Mouse (Mus musculus) heart, adult 2 months (tissue): ENCODE results near the gene Slc16a7. TPM values are rescaled to one million over a fixed set of nuclear protein-coding genes. Genes with fewer than 3 reads are reported as not detected.

Experiments
- DNase-seq, 2 experiments: peaks; one replicate each; pipeline ENCODE4 v3.0.0; 2021
- H3K27ac ChIP-seq: fragments of 200-600 bp; 2 replicates; pipeline ENCODE4 v1.8.1; 2022
- H3K27me3 ChIP-seq: fragments of 200-500 bp; 2 replicates; pipeline ENCODE4 v1.6.1; 2012; ENCODE audit warnings: mild to moderate bottlenecking, low read length, inconsistent platforms, mixed read lengths; ENCODE audit not compliant: control insufficient read depth, insufficient read depth
- H3K36me3 ChIP-seq: fragments of 200-500 bp; 2 replicates; pipeline ENCODE4 v1.6.1; 2012; ENCODE audit warnings: low read length, inconsistent platforms; ENCODE audit not compliant: control insufficient read depth, insufficient read depth
- H3K4me1 ChIP-seq: fragments of 200-500 bp; 2 replicates; pipeline ENCODE4 v1.6.1; 2011; ENCODE audit warnings: low read length; ENCODE audit not compliant: control insufficient read depth, insufficient read depth
- H3K4me3 ChIP-seq: fragments of 200-600 bp; 2 replicates; pipeline ENCODE4 v1.8.1; 2022
- H3K79me2 ChIP-seq: fragments of 200-500 bp; replicated peaks from 2 replicates; pipeline ENCODE4 v1.6.1; 2012; ENCODE audit warnings: mild to moderate bottlenecking, inconsistent platforms, low read length, moderate library complexity, mixed read lengths; ENCODE audit not compliant: control insufficient read depth, insufficient read depth
- H3K9ac ChIP-seq: fragments of 200-500 bp; 2 replicates; pipeline ENCODE4 v1.6.1; 2012; ENCODE audit warnings: low read depth, mild to moderate bottlenecking, control low read depth, inconsistent platforms, low read length, mixed read lengths
- CTCF ChIP-seq: fragments of 200-600 bp; IDR thresholded peaks from 2 replicates; pipeline ENCODE4 v1.8.1; 2022; ENCODE audit warnings: antibody characterized with exemption, mild to moderate bottlenecking, moderate library complexity
- EP300 ChIP-seq: fragments of 200-500 bp; IDR thresholded peaks from 2 replicates; pipeline ENCODE4 v1.6.1; 2011; ENCODE audit warnings: low read depth, low read length, control low read depth; ENCODE audit not compliant: insufficient read depth
- POLR2A ChIP-seq: fragments of 200-500 bp; IDR thresholded peaks from 2 replicates; pipeline ENCODE4 v1.6.1; 2011; ENCODE audit warnings: mild to moderate bottlenecking, low read depth, low read length, control low read depth; ENCODE audit not compliant: insufficient read depth
- whole genome bisulfite sequencing: fragments of 180-500 bp; shearing (Covaris S2); methylation state at CpG from one replicate; pipeline ENCODE4 v1.1.7; 2018; 5-methylcytosine and 5-hydroxymethylcytosine counted together
- intact Hi-C: fragments of 180-260 bp; cut with DNase I; formaldehyde crosslinking; loops from one replicate; pipeline ENCODE4 v1.15.1; 2025
- polyA plus RNA-seq: library from polyadenylated mRNA; depleted of rRNA; stranded (reverse); fragments of >200 nt; gene quantifications from 2 replicates; pipeline ENCODE4 v1.2.3, GENCODE M21; 2012
- total RNA-seq, 2 experiments: library from RNA; stranded (reverse); gene quantifications; 2 replicates each; pipeline ENCODE4 v1.2.3; 2021

Slc16a7 gene
- total and polyA plus RNA-seq, 3 experiments = 7.9 to 14.4 (median 13.3) TPM

GRCm38 (mm10) chr10:125175013-125175650 lies 214.1 kb downstream of the Slc16a7 start:
- WGBS = 77% methylated on average over 5 of the region's 5 CpGs
- no peaks in the 10 kb centered on the region for H3K4me1 ChIP-seq
- H3K36me3 ChIP-seq = no peaks in the 10 kb centered on the region
- no peaks in the 10 kb centered on the region for H3K79me2 ChIP-seq
- no peak for DNase-seq
- H3K27me3 ChIP-seq = no peaks in the 10 kb centered on the region
- intact Hi-C loops = no loop called here
- no peak overlapping the region for H3K9ac ChIP-seq
- TF ChIP-seq POLR2A (no peak), CTCF (no peak), EP300 (no peak)
- H3K27ac ChIP-seq = no peak overlapping the region
- no peak overlapping the region for H3K4me3 ChIP-seq

GRCm38 (mm10) chr10:125171625-125172024 lies 217.6 kb downstream of the Slc16a7 start:
- H3K4me1 ChIP-seq = no peaks in the 10 kb centered on the region
- no peak overlapping the region for H3K9ac ChIP-seq
- H3K27ac ChIP-seq = no peak overlapping the region
- WGBS = 83% methylated on average over 10 of the region's 10 CpGs
- H3K4me3 ChIP-seq = no peak overlapping the region
- TF ChIP-seq POLR2A (no peak), CTCF (no peak), EP300 (no peak)
- no peaks in the 10 kb centered on the region for H3K36me3 ChIP-seq
- no peaks in the 10 kb centered on the region for H3K79me2 ChIP-seq
- H3K27me3 ChIP-seq = no peaks in the 10 kb centered on the region
- intact Hi-C loops = no loop called here
- DNase-seq = no peak

GRCm38 (mm10) chr10:125171154-125171553 lies 218.1 kb downstream of the Slc16a7 start:
- TF ChIP-seq POLR2A (no peak), CTCF (no peak), EP300 (no peak)
- Histone ChIP-seq H3K36me3 (no peaks in the 10 kb centered on the region), H3K4me1 (no peaks in the 10 kb centered on the region), H3K4me3 (no peak overlapping the region), H3K79me2 (no peaks in the 10 kb centered on the region), H3K9ac (no peak overlapping the region), H3K27me3 (no peaks in the 10 kb centered on the region), H3K27ac (no peak overlapping the region)
- 74% methylated on average over 6 of the region's 6 CpGs for WGBS
- intact Hi-C loops = no loop called here
- no peak for DNase-seq
